Mouse (Mus musculus): ENCODE data around the gene Bicdl2.

Gene Bicdl2

DNA sequence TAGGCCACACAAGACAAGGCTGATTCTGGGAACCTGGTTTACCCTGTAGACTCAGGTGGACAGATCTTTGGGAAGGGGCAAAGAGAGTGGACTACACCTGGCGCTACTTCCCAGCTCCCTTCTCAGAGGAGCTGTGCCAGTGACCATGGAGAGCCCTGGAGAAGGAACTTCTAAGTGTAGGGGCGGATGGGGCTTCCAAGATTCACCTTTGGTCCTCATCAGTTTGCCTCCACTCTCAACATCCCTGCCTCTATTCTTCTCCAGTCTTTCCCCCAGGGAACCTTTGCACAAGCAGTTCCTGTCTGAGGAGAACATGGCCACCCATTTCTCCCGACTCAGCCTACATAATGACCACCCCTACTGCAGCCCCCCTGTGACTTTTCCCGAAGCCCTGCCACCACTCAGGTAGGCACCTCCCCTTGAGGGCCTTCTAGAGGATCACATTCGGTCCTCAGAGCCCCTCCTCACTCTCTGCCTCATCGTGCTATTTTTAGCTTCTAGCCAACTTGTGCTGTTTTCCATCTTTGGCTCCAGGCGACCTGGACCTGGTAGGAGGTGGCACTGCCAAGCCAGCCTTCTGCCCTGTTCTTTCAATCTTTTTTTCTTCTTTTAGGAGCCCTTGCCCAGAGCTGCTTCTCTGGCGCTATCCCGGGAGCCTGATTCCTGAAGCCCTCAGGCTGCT is 14.1 kb downstream of the Bicdl2 start:
- DNase-seq (ENCODE audit: low spot score in 2 of 2), result no peak

DNA sequence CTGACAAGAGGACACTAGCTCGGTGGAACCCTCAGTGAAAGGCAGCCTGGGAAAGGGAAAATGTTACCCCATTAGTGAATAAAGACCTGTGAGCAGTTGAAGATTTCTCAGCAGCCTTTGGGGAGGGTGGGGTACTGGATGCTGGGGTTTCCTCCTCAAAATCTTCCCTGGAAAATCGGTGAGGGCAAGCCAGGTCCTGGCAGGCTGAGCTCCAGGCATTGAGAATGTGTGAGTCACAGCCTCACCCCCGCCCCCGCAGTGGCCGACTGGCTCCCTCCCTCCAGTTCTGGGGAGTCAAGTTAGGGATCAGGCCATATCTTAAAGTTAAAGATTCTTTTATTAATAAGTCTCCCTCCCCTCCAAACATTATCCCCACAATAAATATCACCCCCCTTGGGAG is 14.8 kb downstream of the Bicdl2 start:
- DNase-seq (ENCODE audit: low spot score in 2 of 2), result peak; percentile 54 to 77

DNA sequence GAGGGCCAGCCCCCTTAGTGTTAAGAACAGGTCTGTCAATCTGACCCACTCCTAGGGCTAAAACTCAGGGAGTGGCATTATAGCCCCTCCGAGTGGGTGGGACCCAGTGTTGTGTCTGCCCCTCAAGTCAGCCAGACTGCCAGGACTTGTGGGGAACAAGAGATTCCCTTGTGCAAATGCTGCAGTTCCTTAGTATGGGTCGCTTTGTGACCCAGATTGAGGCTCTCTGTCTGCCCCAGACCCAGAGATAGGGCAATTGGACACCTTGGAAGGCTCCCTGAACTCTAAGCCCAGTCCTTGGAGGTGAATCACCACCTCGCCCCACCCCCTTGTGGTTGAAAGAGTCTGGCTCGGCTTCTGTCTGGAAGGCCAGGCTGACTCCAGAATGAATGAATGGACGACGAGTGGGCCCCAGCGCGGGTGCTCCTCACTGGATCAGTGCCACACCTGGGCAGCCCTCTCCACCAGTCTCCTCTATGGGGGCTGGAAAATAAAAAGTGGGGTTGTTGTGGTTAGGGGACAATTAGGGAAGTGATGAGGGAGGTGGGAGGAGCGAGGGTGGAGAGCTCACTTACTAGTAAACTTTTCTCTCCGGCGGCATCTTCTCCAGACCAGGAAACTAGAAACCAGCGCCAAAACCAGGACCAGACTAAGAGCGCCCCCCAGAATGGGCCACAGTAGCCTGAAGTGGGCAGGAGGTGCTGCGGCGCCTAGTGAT is 15.4 kb downstream of the Bicdl2 start:
- DNase-seq (ENCODE audit: low spot score in 2 of 2), result peak; percentile 74 to 77

DNA sequence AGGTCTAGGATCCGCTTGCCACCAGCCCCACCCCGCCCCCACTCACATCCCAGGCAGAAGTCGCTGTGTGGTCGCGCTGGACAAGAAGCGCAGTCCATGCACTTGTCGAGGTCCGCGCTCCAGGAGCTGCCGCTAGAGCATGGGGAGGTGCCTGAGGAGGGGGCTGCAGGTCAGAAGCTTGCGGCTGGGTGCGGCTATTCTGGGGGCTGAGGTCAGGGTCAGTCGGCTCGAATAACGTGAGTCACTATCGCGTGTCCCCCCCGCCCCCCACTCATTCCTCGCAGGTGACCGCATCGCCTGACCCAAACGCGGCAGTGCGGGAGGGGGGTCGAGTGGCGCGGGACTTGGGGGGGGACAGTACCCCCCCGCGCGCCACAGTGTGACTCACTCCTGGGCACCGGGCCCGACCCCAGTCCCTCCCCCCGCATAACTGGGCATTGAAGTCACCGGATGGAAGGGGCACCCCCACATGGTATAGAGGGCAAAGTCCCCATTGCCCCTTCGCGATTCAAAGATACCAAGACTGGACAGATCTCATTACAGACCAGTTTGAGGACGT is 16.2 kb downstream of the Bicdl2 start:
- DNase-seq (ENCODE audit: low spot score in 2 of 2), result peak; percentile 32 to 53

DNA sequence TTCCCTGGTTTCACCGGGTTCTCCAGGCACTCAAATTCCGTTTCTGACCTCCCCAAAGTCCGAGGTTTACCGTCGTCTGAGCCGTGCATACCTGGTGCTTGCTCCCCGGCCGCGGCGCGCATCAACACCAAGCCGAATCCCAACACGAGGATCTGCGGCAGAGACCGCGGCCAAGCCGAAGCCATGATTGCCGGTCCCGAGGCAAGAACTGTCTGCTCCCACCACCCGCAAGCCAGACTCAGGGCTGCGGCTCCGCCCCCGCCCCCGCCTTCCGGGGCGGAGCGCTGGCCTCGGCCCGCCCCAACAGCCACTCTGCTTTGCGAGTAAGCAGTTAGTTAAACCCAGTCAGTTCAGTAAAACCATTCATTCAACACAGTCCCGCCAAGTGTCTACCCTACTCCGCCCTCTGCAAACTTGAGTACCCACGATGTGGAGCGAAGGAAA is 17.0 kb downstream of the Bicdl2 start, which contains the start of gene Tnfrsf12a:
Tnfrsf12a (minus strand) TSS at position 233 of the 444 bp plus-strand sequence.
- peak; percentile 75 to 83 for DNase-seq (ENCODE audit: low spot score in 2 of 2)

DNA sequence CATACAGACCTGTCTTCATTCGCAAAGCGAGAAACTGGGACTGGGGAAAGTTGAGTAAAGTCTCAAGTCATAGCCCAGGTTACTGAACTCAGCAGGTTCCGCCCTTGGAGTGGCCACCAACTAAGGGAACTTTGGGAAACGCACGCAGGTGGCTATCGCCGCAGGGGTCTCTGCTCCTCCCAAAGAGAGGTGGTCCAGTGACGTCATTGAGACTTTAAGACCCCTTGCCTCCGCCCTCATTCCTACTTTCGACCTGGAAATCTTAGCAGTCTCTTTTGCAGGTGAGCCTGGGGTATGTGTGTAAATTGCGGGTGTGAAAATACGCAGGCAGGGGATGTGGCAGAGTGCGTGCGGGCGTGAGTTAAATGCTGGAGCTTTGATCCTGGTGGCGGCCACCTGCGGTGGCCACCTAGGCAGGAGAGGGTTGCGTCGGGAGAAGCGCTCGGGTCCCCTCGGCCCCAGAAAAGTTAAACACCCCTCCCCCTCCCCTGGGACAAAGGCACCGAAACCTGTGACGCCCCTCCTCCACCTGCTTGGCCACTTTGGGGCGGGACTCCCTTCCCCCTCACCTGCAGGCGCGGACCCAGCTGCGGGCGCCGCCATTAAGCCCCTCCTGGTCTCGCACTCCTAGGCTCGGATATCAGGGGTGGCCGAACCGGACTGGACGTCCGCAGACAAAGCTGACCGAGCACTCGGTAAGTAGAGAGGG is 19.0 kb downstream of the Bicdl2 start, which contains the start of gene Cldn6:
Cldn6 (plus strand) TSS at position 123 of the 709 bp plus-strand sequence.
- DNase-seq (ENCODE audit: low spot score in 2 of 2), result no peak

DNA sequence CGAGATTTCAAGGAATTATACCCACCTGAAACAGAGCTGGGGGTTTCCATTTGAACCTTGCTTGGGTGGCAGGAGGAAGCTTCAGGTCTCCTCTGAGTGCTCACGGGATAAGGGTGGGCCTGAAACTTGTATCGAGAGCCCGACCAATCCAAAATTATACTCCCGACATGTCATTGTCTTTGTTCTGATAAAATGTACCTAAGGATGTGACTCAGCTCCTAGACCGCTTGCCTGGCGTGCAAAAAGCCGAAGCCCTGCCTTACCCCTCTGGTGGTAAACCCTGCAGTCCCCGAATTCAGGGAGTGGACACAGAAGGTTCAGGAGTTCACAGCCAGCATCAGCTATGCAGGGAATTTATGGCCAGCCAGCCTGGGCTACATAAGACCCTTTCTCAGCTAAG is 20.0 kb downstream of the Bicdl2 start:
- no peak for DNase-seq (ENCODE audit: low spot score in 2 of 2)

DNA sequence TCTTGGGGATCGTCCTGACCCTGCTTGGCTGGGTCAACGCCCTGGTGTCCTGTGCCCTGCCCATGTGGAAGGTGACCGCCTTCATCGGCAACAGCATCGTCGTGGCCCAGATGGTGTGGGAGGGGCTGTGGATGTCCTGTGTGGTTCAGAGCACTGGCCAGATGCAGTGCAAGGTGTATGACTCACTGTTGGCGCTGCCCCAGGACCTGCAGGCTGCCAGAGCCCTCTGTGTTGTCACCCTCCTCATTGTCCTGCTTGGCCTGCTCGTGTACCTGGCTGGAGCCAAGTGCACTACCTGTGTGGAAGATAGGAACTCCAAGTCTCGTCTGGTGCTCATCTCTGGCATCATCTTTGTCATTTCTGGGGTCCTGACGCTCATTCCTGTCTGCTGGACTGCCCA is 20.8 kb downstream of the Bicdl2 start:
- no peak for DNase-seq (ENCODE audit: low spot score in 2 of 2)

DNA sequence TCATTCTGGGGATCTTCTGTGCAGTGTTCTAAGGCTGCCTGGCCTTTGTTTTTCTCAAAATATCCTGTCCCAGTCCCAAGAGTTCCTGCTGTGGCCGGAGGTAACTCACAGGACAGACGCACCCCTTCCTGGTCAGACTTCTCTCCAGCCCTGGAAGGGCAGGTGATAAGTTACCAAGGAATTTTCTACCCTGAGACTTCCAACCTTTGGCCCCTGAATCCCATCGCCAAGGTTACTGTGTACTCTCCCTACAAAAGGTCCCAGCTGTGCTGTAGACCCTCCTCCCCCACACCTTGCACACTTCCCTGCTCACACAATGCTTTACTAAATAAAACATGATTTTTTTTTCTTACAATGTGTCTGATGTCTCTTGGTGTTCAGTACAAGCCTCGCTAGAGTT is 21.8 kb downstream of the Bicdl2 start:
- no peak for DNase-seq (ENCODE audit: low spot score in 2 of 2)

DNA sequence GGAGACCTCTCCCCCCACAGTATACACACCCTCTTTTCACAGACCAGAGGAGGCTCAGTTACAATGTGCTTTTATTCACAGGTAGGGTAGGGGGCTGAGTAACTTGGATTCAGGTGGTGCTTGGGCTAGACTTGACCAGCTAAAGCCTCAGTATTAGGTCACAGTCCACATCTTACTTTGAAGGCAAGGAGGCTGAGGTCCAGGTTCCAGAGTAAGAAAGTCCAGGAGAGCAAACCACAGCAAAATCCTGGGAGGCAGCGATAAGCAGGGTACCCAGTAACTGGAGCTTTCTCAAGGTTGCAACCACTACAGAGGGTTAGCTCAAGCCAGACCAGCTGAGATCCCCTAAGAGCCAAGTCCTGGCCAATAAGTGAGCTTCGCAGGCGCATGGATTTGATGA is 22.2 kb downstream of the Bicdl2 start:
- no peak for DNase-seq (ENCODE audit: low spot score in 2 of 2)

DNA sequence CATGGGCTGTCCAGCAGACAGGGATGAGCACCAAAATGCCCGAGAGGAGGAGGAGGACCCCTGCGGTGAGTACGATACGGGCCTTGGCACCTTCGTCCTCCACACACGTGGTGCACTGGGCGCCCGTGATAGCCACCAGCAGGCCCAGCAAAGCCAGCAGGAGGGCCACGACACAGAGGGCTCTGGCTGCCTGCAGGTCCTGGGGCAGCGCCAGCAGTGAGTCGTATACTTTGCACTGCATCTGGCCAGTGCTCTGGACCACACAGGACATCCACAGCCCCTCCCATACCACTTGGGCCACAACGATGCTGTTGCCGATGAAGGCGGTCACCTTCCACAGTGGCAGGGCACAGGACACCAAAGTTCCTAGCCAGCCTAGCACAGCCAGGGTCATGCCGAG is 22.9 kb downstream of the Bicdl2 start:
- no peak for DNase-seq (ENCODE audit: low spot score in 2 of 2)

DNA sequence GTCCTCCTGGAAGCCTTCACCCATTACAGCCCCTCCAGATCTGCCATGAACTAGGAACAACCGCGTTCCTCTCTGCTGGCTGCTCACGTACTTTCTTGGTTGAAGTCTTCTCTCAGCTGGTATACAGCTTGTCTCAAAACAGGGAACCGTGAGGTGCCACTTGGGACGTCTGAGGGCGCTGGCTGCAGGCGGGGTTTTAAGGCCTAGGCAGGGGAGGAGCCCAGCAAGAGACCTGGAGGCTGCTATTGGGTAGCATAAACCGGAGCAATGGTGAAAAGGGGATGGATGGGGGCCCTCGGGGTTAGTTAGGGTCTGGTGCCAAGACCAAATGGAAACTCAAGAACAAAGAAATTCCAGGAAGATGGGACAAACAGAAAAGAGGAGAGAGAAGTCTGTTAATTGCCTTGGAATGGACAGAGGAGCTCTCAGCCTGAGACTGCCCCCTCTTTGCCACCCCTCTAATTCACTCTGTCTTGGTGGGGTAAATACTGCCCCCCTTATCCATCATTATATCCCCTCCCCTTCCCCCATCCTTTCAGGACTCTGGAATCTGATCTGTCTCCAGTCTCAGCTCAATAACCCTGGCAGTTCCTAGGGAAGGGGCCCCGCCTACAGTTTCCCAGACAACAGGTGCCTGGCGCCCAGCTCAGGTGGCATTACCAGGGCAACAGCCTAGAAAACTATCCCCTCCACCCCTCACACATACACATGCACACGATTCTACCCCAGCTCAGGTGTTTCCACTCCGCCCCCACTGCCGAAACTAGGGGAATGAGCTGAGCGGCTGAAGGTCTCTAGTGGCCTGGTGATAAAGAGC is 23.8 kb downstream of the Bicdl2 start, which contains the start of gene Cldn9:
Cldn9 (minus strand) TSS at position 171 of the 817 bp plus-strand sequence.
- no peak for DNase-seq (ENCODE audit: low spot score in 2 of 2)

DNA sequence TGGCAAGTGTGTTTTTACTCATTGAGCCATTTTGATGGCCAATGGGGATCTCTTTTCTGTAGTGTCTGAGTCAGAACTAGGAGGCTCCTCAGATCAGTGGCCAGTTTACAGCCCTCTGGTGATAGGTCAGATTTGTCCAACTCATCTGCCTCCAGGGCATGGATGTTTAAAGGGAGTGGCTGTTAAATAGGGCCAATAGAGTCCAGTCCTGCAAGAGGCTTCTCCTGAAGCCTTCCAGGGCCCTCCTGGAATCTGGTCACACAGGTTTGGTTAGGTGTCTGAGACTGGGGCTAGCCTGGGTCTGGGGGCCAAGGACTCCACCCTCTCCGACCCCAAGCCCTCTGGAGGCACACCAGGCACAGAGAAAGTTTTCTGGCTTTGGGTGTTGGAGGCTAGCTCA is 34.2 kb downstream of the Bicdl2 start:
- DNase-seq (ENCODE audit: low spot score in 2 of 2), result no peak

DNA sequence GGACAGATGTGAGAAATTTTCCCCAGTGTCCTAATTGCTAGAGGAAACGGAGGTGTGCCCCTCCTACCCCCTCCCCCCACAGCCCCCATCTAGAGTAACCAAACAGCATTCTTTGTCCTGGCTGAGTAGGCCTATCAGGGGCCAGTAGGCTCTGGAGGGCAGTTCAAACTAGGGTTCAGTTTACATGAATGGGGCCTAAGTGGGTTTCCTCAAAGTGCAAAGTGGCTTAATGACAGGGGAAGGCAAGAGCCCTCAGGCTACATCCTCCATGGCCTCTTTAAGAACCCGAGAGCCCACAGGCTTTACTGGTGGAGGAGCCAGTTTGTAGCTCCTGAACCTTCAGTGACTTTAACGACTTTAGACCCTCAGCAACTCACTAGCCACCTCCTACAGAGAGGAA is 35.5 kb downstream of the Bicdl2 start:
- no peak for DNase-seq (ENCODE audit: low spot score in 2 of 2)

DNA sequence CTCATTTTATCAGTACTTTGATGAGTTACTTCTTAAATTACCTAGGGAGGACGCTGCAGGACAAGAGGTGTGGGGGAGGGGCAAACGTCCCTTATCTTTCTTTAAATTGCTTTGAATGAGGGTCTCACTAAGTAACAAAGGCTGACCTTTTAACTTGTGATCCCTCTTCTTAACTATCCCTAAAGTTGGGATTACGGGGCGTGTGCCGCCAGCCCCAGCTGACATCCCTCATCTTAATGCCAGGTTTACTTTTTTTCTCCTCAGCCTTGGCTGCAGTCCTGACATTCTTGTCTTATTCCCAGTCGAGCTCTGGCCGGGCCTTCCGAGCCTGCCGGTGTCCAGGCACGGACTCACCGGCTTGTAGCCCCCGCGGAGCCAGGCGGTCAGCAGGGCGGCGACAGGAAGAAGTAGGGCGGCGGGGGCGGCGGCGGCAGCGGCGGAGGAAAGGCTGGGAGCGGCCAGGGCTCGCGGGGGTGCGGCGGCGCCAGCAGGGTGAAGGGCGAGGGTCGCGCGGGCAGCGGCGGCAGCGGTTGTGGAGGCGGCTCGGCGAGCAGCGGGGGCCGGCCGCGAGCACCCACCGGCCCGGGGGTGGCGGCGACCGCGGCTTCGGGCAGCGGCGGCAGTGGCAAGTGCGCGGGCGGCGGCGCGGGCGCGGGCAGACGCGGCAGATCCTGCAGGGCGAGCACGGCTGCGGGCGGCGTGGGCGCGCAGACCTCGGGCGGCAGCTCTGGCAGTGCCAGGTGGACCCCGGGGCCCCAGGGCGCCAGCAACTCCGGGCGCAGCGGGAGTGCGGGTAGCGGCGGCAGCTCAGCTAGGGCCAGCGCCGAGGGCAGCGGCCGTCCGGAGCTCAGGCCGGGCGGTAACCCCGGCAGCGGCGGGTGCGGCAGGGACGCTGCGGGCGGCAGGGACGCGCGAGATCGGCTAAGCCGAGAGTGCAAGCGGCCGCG is 39.1 kb downstream of the Bicdl2 start:
- peak in 1 of 2 experiments; percentile 36 for DNase-seq (ENCODE audit: low spot score in 2 of 2)

DNA sequence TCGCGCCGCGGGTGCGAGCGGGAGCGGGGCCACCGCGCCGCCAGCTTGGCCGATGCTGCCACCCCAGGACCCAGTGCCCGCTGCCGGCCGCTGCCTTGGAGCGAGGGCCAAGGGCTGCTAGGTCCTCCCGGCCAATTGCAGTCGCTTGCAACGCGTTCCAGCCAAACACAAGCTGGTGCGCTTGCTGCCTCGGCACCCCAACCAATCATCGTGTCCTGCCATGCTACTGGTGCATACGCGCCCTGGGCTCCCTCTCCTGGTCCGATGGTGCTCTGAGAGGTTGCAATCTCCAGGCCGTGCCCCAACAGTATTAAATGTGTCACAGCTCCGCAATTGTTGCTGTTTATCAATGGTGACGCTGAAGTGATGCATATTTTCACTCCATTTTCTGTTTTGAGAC is 39.8 kb downstream of the Bicdl2 start:
- peak; percentile 71 to 83 for DNase-seq (ENCODE audit: low spot score in 2 of 2)

DNA sequence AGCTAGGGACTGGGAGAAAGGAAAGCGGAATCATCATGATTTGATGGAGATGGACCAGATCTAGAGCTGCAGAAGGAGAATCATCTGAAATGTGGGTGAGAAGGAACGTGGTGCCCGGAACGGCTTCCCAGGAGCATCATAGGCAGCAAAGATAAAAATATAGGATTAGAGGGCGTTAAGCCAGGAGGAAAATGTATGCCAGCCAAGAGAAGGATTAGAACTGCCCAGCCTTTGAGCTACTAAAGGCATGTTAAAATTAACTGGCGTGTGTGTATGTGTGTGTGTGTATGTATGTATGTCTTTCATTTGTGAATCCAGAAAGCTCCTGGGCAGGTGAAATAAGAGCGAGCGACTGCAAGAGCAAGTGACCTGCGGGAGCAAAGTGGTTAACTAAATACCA is 43.0 kb downstream of the Bicdl2 start:
- no peak for DNase-seq (ENCODE audit: low spot score in 2 of 2)

DNA sequence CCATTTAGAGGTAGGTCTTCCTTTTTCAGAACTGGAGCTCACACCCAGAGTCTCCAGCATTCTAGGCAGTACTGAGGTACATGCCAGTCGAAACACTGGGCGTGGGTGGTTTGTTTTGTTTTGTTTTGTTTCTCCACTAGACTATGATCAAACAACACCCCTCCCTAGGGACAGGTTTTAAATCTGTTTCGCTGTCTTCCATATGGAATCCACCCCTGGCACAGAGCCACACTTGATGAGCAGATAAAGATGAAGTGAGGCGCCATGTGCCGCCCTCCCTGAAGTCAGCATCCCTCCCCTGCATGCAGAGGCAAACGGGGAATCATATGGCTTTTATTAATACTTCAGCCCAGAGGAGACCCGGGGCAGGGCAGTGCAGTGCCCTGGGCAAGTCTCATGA is 44.4 kb downstream of the Bicdl2 start:
- DNase-seq (ENCODE audit: low spot score in 2 of 2), result no peak

DNA sequence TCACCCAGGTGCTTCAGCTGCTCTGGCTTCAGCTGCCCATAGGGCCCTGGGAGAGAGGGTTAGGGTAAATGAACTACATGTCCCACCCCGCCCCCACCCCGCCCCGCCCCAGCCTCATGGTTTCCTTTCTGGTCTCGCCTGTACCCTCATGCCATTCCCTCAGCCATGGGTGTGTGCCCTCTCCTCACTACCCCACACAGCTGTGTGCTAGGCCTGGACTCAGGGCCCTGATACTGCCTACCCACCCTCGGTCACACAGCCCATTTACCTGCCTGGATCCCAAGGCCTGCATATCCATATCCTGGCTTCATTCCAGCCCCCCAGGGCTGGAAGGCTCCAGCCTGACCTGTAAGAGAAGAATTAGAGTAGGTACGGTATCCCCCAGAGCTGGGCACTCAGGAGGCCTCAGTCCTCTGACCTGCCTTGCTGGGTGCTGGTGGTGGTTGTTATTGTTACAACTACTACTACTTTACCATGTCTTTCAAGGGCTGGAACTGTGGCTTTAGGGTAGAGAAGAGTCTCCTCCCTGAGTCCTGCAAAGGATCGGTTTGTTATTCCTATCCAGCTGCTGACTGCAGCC is 45.3 kb downstream of the Bicdl2 start:
- no peak for DNase-seq (ENCODE audit: low spot score in 2 of 2)

DNA sequence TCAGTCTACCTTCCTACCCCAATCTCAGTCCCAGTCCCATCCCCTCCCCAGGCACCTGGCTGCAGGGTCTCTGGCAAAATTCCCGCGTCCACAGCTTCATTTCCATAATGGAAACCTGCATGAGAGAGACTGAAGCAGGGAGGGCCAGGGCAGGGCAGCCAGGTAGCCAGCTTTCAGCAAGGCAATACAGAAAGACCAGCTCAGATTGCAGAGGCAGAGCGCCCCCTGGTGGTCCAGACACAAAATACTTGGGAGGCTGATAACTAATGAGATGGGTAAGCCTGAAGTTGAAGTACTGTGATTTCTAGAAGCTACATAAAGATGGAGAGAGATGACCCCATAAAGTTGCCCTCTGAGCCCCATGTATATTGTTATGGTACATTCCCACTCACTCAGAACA is 45.9 kb downstream of the Bicdl2 start:
- peak; percentile 53 to 69 for DNase-seq (ENCODE audit: low spot score in 2 of 2)
